Mouse (Mus musculus): ENCODE data around the gene Pdyn. TPM values are rescaled to one million over a fixed set of nuclear protein-coding genes. Genes with fewer than 3 reads are reported as not detected.

Gene Pdyn
- polyA plus RNA-seq (2012; rRNA removed), result 3.8 and 4.5 TPM in 2 replicates

GRCm38 (mm10) chr2:129699484-129700158, at the start of gene Pdyn:
Gene Pdyn (minus strand): TSS chr2:129699844.

Other genes with a start within 250 kb of the Pdyn start
- gene F830045P16Rik, start 163.2 kb downstream of the Pdyn start, polyA plus RNA-seq (2012; rRNA removed), result not detected in 2 replicates
- 33.4 and 35.7 TPM in 2 replicates for gene Sirpa, start 107.0 kb downstream of the Pdyn start, polyA plus RNA-seq (2012; rRNA removed)
- 19.7 and 20.6 TPM in 2 replicates for gene Stk35, start 100.7 kb upstream of the Pdyn start, polyA plus RNA-seq (2012; rRNA removed)